Mouse (Mus musculus) E14TG2a.4 (cell line): ENCODE measurements at regions not wholly inside any gene's neighbourhood (a gene's known extent, or its start where the extent isn't known, plus 50 kb on each side); places are given as distances from the start of the nearest gene placed in this dataset.

Experiments
- CTCF ChIP-seq: conservative IDR thresholded peaks from 2 replicates; pipeline ENCODE4 v1.5.1; 2014; ENCODE audit warnings: low read length
- NANOG ChIP-seq: IDR thresholded peaks from 2 replicates; pipeline ENCODE4 v1.6.1; 2014; ENCODE audit warnings: borderline replicate concordance, low read length, mixed read lengths
- POU5F1 ChIP-seq: IDR thresholded peaks from 2 replicates; pipeline ENCODE4 v1.6.1; 2014; ENCODE audit warnings: low read length, borderline replicate concordance

GRCm38 (mm10) chr3:38276948-38277504 is 207.6 kb downstream of the Ankrd50 start:
- TF ChIP-seq CTCF (no peak), NANOG (no peak), POU5F1 (no peak)
